Mouse (Mus musculus): ENCODE data around the gene Rnf185.

Rnf185 gene

GRCm38 (mm10) chr11:3452167-3452639 lies at the start of gene Rnf185:
Gene Rnf185, minus strand, starts transcription at chr11:3452363.
- peak; percentile 93 for DNase-seq (ENCODE audit: low spot score)

GRCm38 (mm10) chr11:3497296-3497695 lies 45.1 kb upstream of the Rnf185 start:
- no peak for DNase-seq (ENCODE audit: low spot score)

GRCm38 (mm10) chr11:3496756-3497155 lies 44.6 kb upstream of the Rnf185 start:
- no peak for DNase-seq (ENCODE audit: low spot score)

DNA sequence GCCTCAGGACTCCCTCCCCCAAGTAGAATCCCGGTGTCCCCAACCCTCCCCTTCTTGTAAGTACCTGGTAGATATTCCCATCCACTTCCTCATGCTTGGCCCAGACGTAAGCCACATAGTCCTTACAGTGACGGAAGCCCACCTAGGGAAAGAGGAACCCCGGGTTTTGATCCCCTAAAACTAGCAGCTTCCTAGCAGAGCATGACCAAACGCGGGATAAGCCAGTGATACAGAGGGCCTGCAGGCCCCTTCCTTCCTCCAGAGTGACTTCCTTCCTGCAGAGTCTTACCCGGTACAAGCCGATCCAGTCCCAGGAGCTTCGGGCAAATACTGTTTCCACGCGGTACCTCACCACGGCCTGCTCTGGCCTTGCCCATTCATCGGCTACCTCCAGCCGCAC lies 43.3 kb upstream of the Rnf185 start:
- DNase-seq (ENCODE audit: low spot score) = no peak

GRCm38 (mm10) chr11:3494857-3495256 lies 42.7 kb upstream of the Rnf185 start:
- peak; percentile 31 for DNase-seq (ENCODE audit: low spot score)

DNA sequence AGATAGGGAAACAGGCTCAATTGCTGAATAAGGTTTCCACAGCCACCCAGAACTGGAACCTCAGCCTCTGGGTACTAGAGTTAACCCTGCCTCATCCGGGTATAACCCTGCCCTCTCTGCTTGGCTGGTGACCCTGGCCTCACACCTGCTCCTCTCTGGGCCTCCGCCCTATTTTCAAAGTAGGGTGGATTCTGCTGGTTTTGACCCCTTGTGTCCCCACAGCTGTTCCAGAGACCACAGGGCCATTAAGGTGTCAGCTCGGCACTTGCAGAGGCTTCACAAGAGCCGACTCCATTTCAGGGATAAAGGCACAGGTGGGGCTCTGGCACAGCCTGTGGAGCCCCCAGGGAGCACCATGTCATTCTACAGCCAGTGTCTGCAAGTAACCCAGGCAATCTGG lies 40.6 kb upstream of the Rnf185 start:
- no peak for DNase-seq (ENCODE audit: low spot score)

DNA sequence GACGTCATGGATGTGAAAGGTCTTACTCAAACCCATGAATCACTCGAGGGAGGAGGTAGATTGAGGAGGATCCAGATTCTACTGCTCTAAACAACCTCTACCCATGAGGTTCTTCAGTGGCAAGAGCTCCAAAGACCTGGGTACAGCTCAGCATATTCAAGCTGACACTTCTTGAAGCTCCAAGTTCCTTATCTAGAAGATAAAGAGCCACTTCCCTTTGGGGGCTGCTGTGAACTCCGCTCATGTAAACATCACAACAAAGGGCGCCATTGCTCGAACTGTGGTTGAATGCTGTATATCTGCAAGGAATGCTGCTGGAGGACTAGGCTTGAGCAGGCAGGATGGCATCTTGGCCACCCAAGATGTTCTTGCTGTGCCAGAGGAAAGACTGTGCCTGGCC lies 36.9 kb upstream of the Rnf185 start:
- DNase-seq (ENCODE audit: low spot score) = no peak

GRCm38 (mm10) chr11:3487952-3488570 lies 35.9 kb upstream of the Rnf185 start, which contains the start of gene Pla2g3:
Gene Pla2g3, plus strand, starts transcription at chr11:3488284.
- peak; percentile 19 for DNase-seq (ENCODE audit: low spot score)

DNA sequence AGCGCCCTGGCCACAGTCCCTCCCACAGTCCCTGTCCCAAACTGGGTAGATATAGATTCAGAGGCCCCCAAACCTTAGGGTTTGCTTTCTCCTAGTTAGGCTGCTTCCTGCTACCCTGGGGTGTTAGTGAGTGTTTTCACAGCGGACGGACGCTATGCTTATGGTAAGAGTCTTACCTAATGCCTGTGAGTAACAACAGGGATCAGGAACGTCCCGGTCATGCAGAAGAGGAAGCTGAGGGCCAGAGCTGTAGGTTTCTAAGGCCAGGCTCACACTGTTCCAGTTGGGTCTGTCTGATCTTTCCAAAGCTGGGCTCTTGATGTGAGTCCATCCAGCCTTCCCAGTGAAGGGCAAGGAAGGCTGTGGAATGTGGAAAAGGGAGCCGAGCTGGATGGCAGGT lies 34.2 kb upstream of the Rnf185 start:
- DNase-seq (ENCODE audit: low spot score) = no peak

GRCm38 (mm10) chr11:3483980-3484642 lies 31.9 kb upstream of the Rnf185 start:
- peak; percentile 68 for DNase-seq (ENCODE audit: low spot score)

- no peak for DNase-seq (ENCODE audit: low spot score)
Measured at GRCm38 (mm10) chr11:3475489-3475888, 23.3 kb upstream of the Rnf185 start.

DNA sequence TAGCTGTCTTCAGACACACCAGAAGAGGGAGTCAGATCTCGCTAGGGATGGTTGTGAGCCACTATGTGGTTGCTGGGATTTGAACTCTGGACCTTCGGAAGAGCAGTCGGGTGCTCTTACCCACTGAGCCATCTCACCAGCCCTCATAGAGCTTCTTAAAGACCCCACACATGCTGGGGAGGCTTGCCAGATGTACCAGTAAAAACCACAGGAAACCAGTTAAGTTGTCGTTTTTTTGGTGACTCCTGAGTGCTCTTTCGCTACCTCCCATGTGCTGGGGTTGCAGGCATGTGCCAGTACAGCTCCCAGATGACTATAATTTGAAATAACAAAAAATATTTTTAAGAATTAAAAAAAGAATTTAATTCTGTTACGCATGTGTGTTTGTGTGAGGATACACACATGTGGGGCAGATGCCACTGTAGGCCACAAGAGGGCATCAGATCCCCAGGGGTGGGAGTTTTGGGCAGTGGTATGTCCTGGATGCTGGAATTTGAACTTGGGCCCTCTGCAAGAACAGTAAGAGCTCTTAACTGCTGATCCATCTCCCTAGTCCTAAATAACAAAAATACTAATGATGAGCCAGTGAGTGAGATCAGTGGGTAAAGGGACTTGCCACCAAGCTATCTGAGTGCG lies 22.4 kb upstream of the Rnf185 start:
- DNase-seq (ENCODE audit: low spot score) = no peak

- DNase-seq (ENCODE audit: low spot score) = peak; percentile 90
Measured at GRCm38 (mm10) chr11:3472484-3472883, 20.3 kb upstream of the Rnf185 start.

- no peak for DNase-seq (ENCODE audit: low spot score)
Measured at GRCm38 (mm10) chr11:3471448-3471850, 19.3 kb upstream of the Rnf185 start.

DNA sequence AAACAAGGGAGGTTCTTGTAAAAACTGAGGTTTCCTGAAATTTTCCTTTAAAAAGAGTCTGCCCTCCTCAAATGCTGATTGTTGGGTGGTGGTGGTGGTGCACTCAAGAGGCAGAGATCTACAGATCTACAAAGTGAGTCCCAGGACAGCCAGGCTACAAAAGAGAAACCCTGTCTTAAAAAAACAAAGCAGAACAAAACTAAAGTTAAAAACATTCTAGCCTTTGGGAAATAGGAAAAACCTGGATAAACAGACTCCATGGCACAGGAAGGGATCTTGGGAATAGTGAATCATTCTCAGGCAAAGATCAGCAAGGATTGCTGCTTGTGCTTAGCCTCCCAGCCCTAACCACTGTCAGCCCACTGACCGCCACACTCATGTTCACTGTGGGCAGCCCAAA lies 10.7 kb upstream of the Rnf185 start:
- DNase-seq (ENCODE audit: low spot score) = no peak

DNA sequence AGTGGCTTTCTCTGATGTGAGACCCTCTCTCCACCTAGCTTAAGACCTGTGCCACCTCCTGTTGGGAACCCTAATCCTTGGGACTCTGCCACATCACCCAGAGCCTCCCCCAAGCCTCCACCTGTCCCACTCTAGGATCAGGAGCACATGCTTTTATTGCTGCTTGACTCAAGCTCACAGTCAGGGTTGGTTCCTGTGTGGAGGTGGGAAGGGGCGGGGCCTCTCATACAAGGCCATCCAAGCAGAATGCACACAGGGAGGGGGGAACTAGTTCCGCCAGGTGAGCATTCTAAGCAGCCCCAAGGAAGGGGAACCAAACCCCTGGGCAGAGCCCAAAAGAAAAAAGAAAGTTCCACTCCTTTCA lies 6.9 kb upstream of the Rnf185 start:
- no peak for DNase-seq (ENCODE audit: low spot score)

DNA sequence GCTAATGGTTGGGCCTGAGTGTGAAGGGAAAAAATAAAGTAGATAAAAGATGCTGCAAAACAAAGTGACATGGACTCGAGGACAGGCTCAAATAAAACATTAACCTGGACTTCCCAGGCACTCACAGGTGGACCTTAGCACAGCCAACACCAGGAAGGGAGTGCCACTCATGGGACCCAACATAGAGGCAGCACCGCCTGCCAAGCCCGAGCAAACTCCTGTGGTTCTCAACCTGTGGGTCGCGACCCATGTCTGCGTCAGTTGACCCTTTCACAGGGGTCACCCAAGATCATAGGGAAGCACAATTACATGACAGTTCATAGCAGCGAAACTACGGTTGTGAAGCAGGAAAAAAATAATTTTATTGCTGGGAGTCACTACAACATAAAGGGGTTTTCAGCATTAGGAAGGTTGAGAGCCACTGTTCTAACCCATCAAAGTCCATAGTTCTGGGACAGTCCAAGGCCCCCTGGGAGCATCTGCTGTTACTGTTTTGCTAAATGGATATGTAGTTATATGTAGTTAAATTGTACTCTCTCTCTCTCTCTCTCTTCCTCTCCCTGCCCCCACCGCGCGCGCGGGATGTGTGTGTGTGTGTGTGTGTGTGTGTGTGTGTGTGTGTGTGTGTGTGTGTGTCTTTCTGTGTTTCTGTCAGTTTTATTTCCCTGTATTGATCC lies 6.4 kb upstream of the Rnf185 start:
- no peak for DNase-seq (ENCODE audit: low spot score)

GRCm38 (mm10) chr11:3456354-3456753 lies 4.2 kb upstream of the Rnf185 start:
- peak; percentile 83 for DNase-seq (ENCODE audit: low spot score)

GRCm38 (mm10) chr11:3454506-3454905 lies 2.3 kb upstream of the Rnf185 start:
- no peak for DNase-seq (ENCODE audit: low spot score)

- no peak for DNase-seq (ENCODE audit: low spot score)
Measured at GRCm38 (mm10) chr11:3453467-3453866, 1.3 kb upstream of the Rnf185 start.

DNA sequence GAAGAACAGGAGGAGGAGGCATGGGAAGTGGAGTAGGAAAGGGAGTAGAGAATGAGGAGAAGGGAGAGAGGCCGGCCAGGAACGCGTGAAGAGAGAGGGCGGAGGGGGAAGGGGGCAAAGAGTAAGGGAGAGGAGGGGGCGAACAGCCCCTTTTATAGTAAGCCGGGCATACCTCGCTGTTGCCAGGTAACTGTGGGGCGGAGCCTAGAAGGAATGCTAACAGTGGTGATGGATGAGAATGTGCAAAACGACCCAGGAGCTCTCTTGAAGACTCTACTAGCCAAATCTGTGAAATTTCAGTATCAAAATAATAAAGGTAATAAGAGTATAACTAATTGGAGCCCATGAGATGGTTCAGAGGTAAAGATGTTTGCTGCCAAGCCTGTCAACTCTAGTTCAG lies 606 bp upstream of the Rnf185 start:
- peak; percentile 31 for DNase-seq (ENCODE audit: low spot score)

GRCm38 (mm10) chr11:3451701-3452163 lies 431 bp downstream of the Rnf185 start:
- peak; percentile 58 for DNase-seq (ENCODE audit: low spot score)

GRCm38 (mm10) chr11:3444875-3445274 lies 7.3 kb downstream of the Rnf185 start:
- no peak for DNase-seq (ENCODE audit: low spot score)
